Comparison of ENCODE assay signal across 10 mouse cellular contexts in genomic region chr5:64487698-64488398, GRCm38 (mm10).
A peak's percentile ranks its signal among the peaks of the same experiment; 100 is the strongest.
DNase-seq lines count a peak whose midpoint lies in the region; ATAC-seq lines count a peak whose summit lies in the region.
"Had no signal": no experiment of that assay in that cellular context is flagged by ENCODE, and none has a peak within 500 bp of the region (broad histone marks: within the 10 kb centered on the region; RNA-seq: fewer than 3 reads in every experiment).

No protein-coding gene starts in this region.

- 83% methylated on average over 14 of the region's 14 CpGs for WGBS in forebrain, embryonic 16.5 days
- whole genome bisulfite sequencing in forebrain, embryonic 13.5 days: 90% methylated on average over 14 of the region's 14 CpGs

- H3K4me2 ChIP-seq in forebrain, embryonic 16.5 days (ENCODE audit: low read length): no peak overlapping the region
- no peak overlapping the region for H3K4me2 ChIP-seq in forebrain, embryonic 13.5 days
- H3K4me2 ChIP-seq: embryonic facial prominence, embryonic 15.5 days; neural tube, embryonic 13.5 days had no signal

- H3K36me3 ChIP-seq in forebrain, embryonic 16.5 days (ENCODE audit: control insufficient read depth, insufficient read depth): no peaks in the 10 kb centered on the region
- no peaks in the 10 kb centered on the region for H3K36me3 ChIP-seq in forebrain, embryonic 13.5 days (ENCODE audit: poor library complexity, severe bottlenecking)
- H3K36me3 ChIP-seq: embryonic facial prominence, embryonic 15.5 days; neural tube, embryonic 13.5 days had no signal

- no peak overlapping the region for H3K4me3 ChIP-seq in forebrain, embryonic 16.5 days (replicated peaks; ENCODE audit: low read length)
- no peak overlapping the region for H3K4me3 ChIP-seq in forebrain, embryonic 13.5 days
- H3K4me3 ChIP-seq: embryonic facial prominence, embryonic 15.5 days; neural tube, embryonic 13.5 days had no signal

- peaks cover 7% of the 10 kb centered on the region for H3K4me1 ChIP-seq in forebrain, embryonic 16.5 days (replicated peaks; ENCODE audit: control insufficient read depth, insufficient read depth, low read length)
- peaks cover 11% of the 10 kb centered on the region for H3K4me1 ChIP-seq in forebrain, embryonic 13.5 days
- H3K4me1 ChIP-seq: embryonic facial prominence, embryonic 15.5 days had no signal

- no peaks in the 10 kb centered on the region for H3K9me3 ChIP-seq in forebrain, embryonic 16.5 days (ENCODE audit: control insufficient read depth, low read length)
- no peaks in the 10 kb centered on the region for H3K9me3 ChIP-seq in forebrain, embryonic 13.5 days (replicated peaks)
- H3K9me3 ChIP-seq: embryonic facial prominence, embryonic 15.5 days; neural tube, embryonic 13.5 days had no signal

- peak; percentile 87 for ATAC-seq in activated CD4-positive, CD25-positive, alpha-beta regulatory T cell, adult 4 months
- no peak for ATAC-seq in forebrain, embryonic 16.5 days
- ATAC-seq in forebrain, embryonic 13.5 days: no peak

- DNase-seq in adrenal gland, postnatal 14 days: peak; percentile 28
- DNase-seq in adrenal gland, adult 2 months: no peak
- DNase-seq in kidney, postnatal 36 days: peak; percentile 20 to 27
- DNase-seq in spleen, adult 12 weeks (ENCODE audit: low spot score): peak; percentile 58
- no peak for DNase-seq in layer of hippocampus, adult 18-20 months (ENCODE audit: low spot score in 2 of 2)

- no peaks in the 10 kb centered on the region for H3K27me3 ChIP-seq in forebrain, embryonic 16.5 days (replicated peaks; ENCODE audit: control insufficient read depth, insufficient read depth, low read length)
- H3K27me3 ChIP-seq in forebrain, embryonic 13.5 days: no peaks in the 10 kb centered on the region
- H3K27me3 ChIP-seq: embryonic facial prominence, embryonic 15.5 days; neural tube, embryonic 13.5 days had no signal

- no peak overlapping the region for H3K9ac ChIP-seq in forebrain, embryonic 16.5 days (replicated peaks; ENCODE audit: low read depth, low read length)
- H3K9ac ChIP-seq in forebrain, embryonic 13.5 days: no peak overlapping the region
- H3K9ac ChIP-seq: embryonic facial prominence, embryonic 15.5 days; neural tube, embryonic 13.5 days had no signal

- no peak overlapping the region for H3K27ac ChIP-seq in forebrain, embryonic 16.5 days (ENCODE audit: low read length)
- H3K27ac ChIP-seq in forebrain, embryonic 13.5 days: no peak overlapping the region
- H3K27ac ChIP-seq: embryonic facial prominence, embryonic 15.5 days; neural tube, embryonic 13.5 days had no signal

Comparison
In these comparisons a context has a peak if more than half of its experiments do, and no peak if none do; other contexts are left out.
1. DNase-seq: peak in adrenal gland, postnatal 14 days (single experiment), kidney, postnatal 36 days (2 of 2) and spleen, adult 12 weeks (single experiment); none in adrenal gland, adult 2 months (single experiment) and layer of hippocampus, adult 18-20 months (0 of 2).